Mouse (Mus musculus) lung, embryonic 16.5 days (tissue): ENCODE results near the gene 9630041A04Rik. TPM values are rescaled to one million over a fixed set of nuclear protein-coding genes. Genes with fewer than 3 reads are reported as not detected.

Experiments
- ATAC-seq: fragments of 200-750 bp; cut with Nextera tagmentation; 2 replicates; pipeline ENCODE4 v1.8.0; 2017; ENCODE audit warnings: low read depth, mild to moderate bottlenecking, moderate library complexity
- H3K27ac ChIP-seq: fragments of 300-500 bp; sonication (generic); 2 replicates; pipeline ENCODE4 v1.5.1; 2014; ENCODE audit warnings: mild to moderate bottlenecking, control low read depth, low read length
- H3K27me3 ChIP-seq: fragments of 300-500 bp; sonication (generic); 2 replicates; pipeline ENCODE4 v1.6.1; 2014; ENCODE audit warnings: low read depth, low read length, mixed read lengths; ENCODE audit not compliant: control insufficient read depth, insufficient read depth
- H3K36me3 ChIP-seq: fragments of 300-500 bp; sonication (generic); 2 replicates; pipeline ENCODE4 v1.6.1; 2014; ENCODE audit warnings: low read length; ENCODE audit not compliant: control insufficient read depth, insufficient read depth
- H3K4me1 ChIP-seq: fragments of 300-500 bp; sonication (generic); replicated peaks from 2 replicates; pipeline ENCODE4 v1.6.1; 2014; ENCODE audit warnings: low read length, mixed read lengths; ENCODE audit not compliant: control insufficient read depth, insufficient read depth
- H3K4me2 ChIP-seq: fragments of 300-500 bp; sonication (generic); 2 replicates; pipeline ENCODE4 v1.6.1; 2014; ENCODE audit warnings: low read depth, low read length, control low read depth
- H3K4me3 ChIP-seq: fragments of 300-500 bp; sonication (generic); 2 replicates; pipeline ENCODE4 v1.5.1; 2014; ENCODE audit warnings: mild to moderate bottlenecking, low read length, control low read depth
- H3K9ac ChIP-seq: fragments of 300-500 bp; sonication (generic); 2 replicates; pipeline ENCODE4 v1.6.1; 2014; ENCODE audit warnings: low read length, control low read depth
- H3K9me3 ChIP-seq: fragments of 300-500 bp; sonication (generic); 2 replicates; pipeline ENCODE4 v1.6.1; 2016; ENCODE audit warnings: low read length; ENCODE audit not compliant: control insufficient read depth
- WGBS: fragments of 180-500 bp; shearing (Covaris S2); extraction: QIAGEN DNeasy Blood & Tissue Kit; methylation state at CpG from one replicate; pipeline ENCODE4 v1.1.7; 2014; 5-methylcytosine and 5-hydroxymethylcytosine counted together
- polyA plus RNA-seq: library from polyadenylated mRNA; unstranded; fragments of >200 nt; fragmentation: Nextera tagmentation; extraction: Ambion mirVana; gene quantifications from 2 replicates; pipeline ENCODE4 v1.2.1, GENCODE M21; 2015

Gene 9630041A04Rik
- not detected in 2 replicates for polyA plus RNA-seq

DNA sequence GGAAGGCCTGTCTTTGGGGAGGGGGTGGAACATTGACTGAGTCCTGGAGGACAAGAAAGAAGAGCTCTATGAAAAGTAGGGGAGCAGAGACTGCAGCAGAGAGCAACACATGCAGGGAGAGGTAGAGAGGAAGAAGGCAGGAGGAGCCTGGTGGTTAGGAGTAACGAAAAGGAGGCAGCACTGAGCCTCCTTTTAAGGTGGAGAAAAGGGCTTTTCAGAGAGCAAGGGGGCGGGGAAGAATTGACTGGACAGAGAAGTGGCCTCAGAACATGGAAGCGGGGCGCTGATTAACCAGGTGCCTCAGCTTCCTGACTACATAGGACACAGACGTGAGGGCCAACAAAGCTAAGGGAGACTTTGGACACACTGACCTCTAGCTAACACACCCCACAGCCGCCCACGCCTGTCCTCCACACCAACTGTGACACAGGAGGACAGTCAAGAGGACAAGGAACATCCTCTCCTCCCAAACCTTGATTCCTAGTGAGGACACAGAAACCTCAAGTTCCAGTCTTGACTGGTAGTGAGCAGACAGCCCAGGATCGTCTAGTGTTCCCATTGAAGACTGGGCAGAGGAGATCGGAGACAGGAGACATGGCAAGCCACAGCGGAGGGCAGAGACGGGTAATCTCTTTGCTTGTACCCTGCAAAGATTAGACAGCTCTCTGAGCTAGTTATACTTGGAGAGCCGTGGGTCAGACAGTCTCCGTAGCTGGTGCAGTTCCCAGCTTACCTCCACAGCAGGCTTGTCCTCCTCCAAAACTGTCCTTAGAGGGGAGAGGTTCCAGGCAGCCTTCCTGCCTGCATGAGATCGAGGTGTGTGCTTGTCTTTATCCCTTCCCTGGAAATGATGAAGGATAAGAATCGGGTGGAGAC, at the start of gene 9630041A04Rik:
Gene 9630041A04Rik, plus strand, starts transcription at position 246 of the 876 bp plus-strand sequence.
- H3K4me1 ChIP-seq: peaks cover 7% of the 10 kb centered on the region
- H3K9ac ChIP-seq: no peak within 1 kb of the TSS
- 66% methylated on average over 15 of the region's 15 CpGs for WGBS
- no peaks in the 10 kb centered on the region for H3K9me3 ChIP-seq
- H3K4me3 ChIP-seq: no peak within 1 kb of the TSS
- no peak for ATAC-seq
- H3K27ac ChIP-seq: peak within 1 kb of the TSS; percentile 84
- H3K36me3 ChIP-seq: no peaks in the 10 kb centered on the region
- peak within 1 kb of the TSS; percentile 37 for H3K4me2 ChIP-seq
- no peaks in the 10 kb centered on the region for H3K27me3 ChIP-seq

- no peak overlapping the region for H3K27ac ChIP-seq
- no peaks in the 10 kb centered on the region for H3K36me3 ChIP-seq
- no peaks in the 10 kb centered on the region for H3K27me3 ChIP-seq
- 83% methylated on average over 7 of the region's 7 CpGs for WGBS
- no peak for ATAC-seq
- no peak overlapping the region for H3K9ac ChIP-seq
- H3K4me2 ChIP-seq: no peak overlapping the region
- H3K4me3 ChIP-seq: no peak overlapping the region
- H3K4me1 ChIP-seq: no peaks in the 10 kb centered on the region
- H3K9me3 ChIP-seq: no peaks in the 10 kb centered on the region
Measured at GRCm38 (mm10) chr9:101823896-101824295, 37.7 kb upstream of the 9630041A04Rik start.

- no peaks in the 10 kb centered on the region for H3K9me3 ChIP-seq
- H3K27ac ChIP-seq: no peak overlapping the region
- ATAC-seq: no peak
- no peaks in the 10 kb centered on the region for H3K4me1 ChIP-seq
- no peak overlapping the region for H3K9ac ChIP-seq
- H3K4me3 ChIP-seq: no peak overlapping the region
- WGBS: 95% methylated on average over 8 of the region's 8 CpGs
- no peaks in the 10 kb centered on the region for H3K36me3 ChIP-seq
- H3K4me2 ChIP-seq: no peak overlapping the region
- H3K27me3 ChIP-seq: no peaks in the 10 kb centered on the region
Measured at GRCm38 (mm10) chr9:101825626-101826025, 36.0 kb upstream of the 9630041A04Rik start.

DNA sequence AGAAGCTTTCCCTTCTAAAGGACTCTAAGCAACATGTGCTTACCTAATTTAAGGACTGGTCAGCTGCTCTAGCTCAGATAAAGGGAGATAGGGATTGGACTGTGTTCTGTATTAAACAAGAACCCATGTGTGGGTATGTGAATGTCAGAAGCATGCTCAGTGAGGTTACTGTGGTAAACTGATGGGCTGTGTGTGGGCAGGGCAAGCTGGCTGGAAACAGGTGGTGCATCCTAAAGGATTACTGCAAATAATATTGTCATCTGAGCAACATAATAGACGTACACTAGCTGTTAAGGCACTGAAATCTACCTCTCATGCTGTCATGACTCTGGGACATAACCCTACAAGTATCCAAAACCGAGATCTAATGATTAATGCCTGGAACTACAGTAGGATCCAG, 28.0 kb upstream of the 9630041A04Rik start:
- H3K27ac ChIP-seq: no peak overlapping the region
- no peak overlapping the region for H3K4me2 ChIP-seq
- 59% methylated on average over 2 of the region's 2 CpGs for WGBS
- H3K4me1 ChIP-seq: no peaks in the 10 kb centered on the region
- no peak overlapping the region for H3K9ac ChIP-seq
- no peaks in the 10 kb centered on the region for H3K27me3 ChIP-seq
- no peaks in the 10 kb centered on the region for H3K36me3 ChIP-seq
- no peaks in the 10 kb centered on the region for H3K9me3 ChIP-seq
- H3K4me3 ChIP-seq: no peak overlapping the region
- no peak for ATAC-seq

DNA sequence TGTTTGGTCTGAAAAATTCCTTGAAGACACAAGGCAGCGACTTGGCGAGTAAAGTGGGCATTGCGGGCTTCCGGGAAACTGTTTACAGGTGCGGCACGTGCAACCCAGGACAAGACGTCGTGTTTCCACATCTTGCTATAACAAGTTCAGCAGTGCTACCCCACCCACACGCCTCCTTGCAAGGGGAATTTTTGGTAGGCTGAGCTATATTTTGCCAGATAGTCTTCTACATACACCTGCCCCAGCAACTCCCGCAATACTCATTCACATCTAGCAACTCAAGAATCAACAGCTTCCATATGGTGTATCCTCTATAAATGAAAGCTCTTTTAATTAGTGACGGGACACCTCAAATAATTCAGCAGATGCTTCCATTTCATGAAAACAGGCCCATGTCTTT, 20.5 kb upstream of the 9630041A04Rik start:
- Histone ChIP-seq H3K4me3 (no peak overlapping the region), H3K9me3 (no peaks in the 10 kb centered on the region), H3K36me3 (no peaks in the 10 kb centered on the region), H3K4me2 (no peak overlapping the region), H3K27ac (no peak overlapping the region), H3K27me3 (no peaks in the 10 kb centered on the region), H3K4me1 (no peaks in the 10 kb centered on the region), H3K9ac (no peak overlapping the region)
- WGBS: 83% methylated on average over 11 of the region's 11 CpGs
- ATAC-seq: no peak

DNA sequence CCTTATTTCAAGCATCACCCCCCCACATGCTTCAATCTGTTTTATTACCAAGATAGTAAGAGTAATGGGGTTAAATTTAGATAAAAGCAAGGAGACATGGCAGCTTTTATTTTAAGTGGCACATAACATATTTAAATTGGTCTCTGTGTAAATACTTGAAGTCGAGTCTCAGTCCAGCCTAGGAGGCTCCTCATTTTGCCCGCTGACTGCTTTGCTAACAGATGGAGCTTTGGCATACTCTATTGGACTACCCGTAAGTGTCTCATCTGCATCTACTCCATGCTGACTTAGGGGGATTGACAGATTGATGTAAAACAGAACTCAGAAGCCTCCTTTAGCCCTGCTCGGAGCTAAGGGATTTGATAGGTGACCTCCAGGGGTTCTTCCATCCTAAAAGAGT, 17.7 kb upstream of the 9630041A04Rik start:
- ATAC-seq: no peak
- Histone ChIP-seq H3K4me3 (no peak overlapping the region), H3K27ac (no peak overlapping the region), H3K9ac (no peak overlapping the region), H3K36me3 (no peaks in the 10 kb centered on the region), H3K4me1 (no peaks in the 10 kb centered on the region), H3K9me3 (no peaks in the 10 kb centered on the region), H3K4me2 (no peak overlapping the region), H3K27me3 (no peaks in the 10 kb centered on the region)
- WGBS: 38% methylated on average over 4 of the region's 4 CpGs

GRCm38 (mm10) chr9:101845691-101846090, 15.9 kb upstream of the 9630041A04Rik start:
- WGBS: 72% methylated on average over 6 of the region's 6 CpGs
- ATAC-seq: no peak
- H3K4me3 ChIP-seq: no peak overlapping the region

GRCm38 (mm10) chr9:101862481-101863065, 932 bp downstream of the 9630041A04Rik start:
- H3K9me3 ChIP-seq: no peaks in the 10 kb centered on the region
- no peak overlapping the region for H3K9ac ChIP-seq
- peak overlapping the region; percentile 84 for H3K27ac ChIP-seq
- H3K4me2 ChIP-seq: peak overlapping the region; percentile 37
- no peaks in the 10 kb centered on the region for H3K36me3 ChIP-seq
- H3K4me3 ChIP-seq: no peak overlapping the region
- 34% methylated on average over 12 of the region's 12 CpGs for WGBS
- no peaks in the 10 kb centered on the region for H3K27me3 ChIP-seq
- ATAC-seq: peak; percentile 83
- peaks cover 7% of the 10 kb centered on the region for H3K4me1 ChIP-seq

More at GRCm38 (mm10) chr9:101845691-101846090, 15.9 kb upstream of the 9630041A04Rik start:
- Histone ChIP-seq H3K4me2 (no peak overlapping the region), H3K4me1 (no peaks in the 10 kb centered on the region), H3K9ac (no peak overlapping the region), H3K9me3 (no peaks in the 10 kb centered on the region), H3K27me3 (no peaks in the 10 kb centered on the region), H3K27ac (no peak overlapping the region), H3K36me3 (no peaks in the 10 kb centered on the region)

- WGBS: 36% methylated on average over 5 of the region's 5 CpGs
- Histone ChIP-seq H3K27ac (peak overlapping the region; percentile 84), H3K4me3 (no peak overlapping the region), H3K9me3 (no peaks in the 10 kb centered on the region), H3K9ac (no peak overlapping the region), H3K4me2 (peak overlapping the region; percentile 37), H3K4me1 (peaks cover 7% of the 10 kb centered on the region), H3K27me3 (no peaks in the 10 kb centered on the region), H3K36me3 (no peaks in the 10 kb centered on the region)
- ATAC-seq: peak; percentile 86
Measured at GRCm38 (mm10) chr9:101863130-101863529, 1.5 kb downstream of the 9630041A04Rik start.
